Mouse (Mus musculus): ENCODE measurements at regions not wholly inside any gene's neighbourhood (a gene's known extent, or its start where the extent isn't known, plus 50 kb on each side); places are given as distances from the start of the nearest gene placed in this dataset.

DNA sequence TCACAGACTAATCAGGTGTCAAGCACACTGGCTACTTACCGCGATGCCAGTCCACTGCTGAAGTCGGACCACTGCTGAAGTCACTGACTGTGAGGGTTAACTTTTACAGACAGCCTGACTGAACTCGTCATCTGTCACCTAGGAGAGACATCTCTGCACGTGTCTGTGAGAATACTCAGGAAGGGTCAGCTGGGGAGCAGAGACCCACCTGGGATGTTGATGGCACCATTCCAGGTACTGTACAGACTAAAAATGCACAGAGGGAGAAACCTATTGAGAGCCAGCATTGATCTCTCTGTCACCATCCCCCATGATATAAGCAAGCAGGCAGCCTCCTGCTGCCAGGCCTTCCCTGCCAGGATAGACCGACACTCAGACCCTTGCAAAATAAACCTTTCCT lies 447.5 kb upstream of the Jarid2 start:
- DNase-seq (ENCODE audit: low spot score in 2 of 2): no peak

DNA sequence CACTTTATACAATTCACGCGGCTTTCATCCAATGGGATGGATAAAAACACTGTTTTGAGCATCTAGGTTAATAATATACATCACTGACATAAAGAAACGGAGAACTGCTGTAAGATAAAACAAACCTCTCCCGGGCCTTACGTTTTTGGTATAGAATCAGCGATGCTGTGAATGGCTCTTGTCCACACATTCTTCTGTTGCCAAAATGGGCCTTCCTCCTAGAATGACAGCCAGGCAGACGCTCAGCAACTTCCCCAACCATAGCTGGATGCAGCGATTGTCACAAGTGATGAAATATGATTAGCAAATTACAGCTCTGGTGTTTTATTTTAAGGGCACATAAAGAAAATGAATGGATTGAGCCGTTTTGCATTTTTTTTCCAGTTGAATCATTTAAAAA lies 447.0 kb upstream of the Jarid2 start:
- DNase-seq (ENCODE audit: low spot score in 2 of 2): no peak

DNA sequence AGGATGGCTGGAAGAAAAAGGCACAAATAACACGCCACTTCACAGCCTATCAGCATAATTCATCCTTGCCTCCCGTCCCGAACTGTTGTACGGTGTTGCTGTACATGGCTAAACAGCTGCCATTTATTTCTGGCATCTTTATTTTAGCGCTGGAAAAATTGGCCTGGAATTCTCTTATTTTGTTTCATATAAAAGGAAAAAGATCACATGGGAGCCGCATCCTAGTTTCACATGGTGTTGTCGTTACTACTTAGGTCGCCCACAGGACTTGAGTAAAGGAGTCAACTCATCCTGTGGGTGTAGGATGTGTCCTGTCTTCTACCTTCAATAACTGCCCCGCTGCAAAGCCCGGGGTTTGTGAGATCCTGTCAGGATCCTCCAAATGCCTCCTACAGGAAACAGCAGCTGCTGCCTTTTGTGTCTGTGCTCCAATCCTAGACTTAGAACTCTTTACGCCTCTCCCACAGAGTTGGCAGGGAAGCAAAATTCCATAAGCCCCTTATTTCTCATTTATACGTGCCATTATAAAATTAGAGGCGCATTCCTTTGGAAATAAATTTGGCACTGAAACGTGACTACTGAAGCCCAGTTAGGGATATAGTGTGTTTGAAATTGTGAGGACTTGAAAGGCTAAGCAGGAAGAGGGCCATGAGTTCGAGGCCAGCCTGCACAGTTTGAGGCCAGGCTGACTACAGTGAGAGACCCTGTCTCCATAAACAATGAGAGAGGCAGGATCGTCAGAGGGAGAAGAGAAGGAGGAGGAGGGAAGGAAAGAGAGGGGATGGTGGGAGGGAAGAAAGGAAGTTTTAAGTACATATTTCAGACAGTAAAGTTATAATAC lies 446.3 kb upstream of the Jarid2 start:
- DNase-seq (ENCODE audit: low spot score in 2 of 2): no peak

DNA sequence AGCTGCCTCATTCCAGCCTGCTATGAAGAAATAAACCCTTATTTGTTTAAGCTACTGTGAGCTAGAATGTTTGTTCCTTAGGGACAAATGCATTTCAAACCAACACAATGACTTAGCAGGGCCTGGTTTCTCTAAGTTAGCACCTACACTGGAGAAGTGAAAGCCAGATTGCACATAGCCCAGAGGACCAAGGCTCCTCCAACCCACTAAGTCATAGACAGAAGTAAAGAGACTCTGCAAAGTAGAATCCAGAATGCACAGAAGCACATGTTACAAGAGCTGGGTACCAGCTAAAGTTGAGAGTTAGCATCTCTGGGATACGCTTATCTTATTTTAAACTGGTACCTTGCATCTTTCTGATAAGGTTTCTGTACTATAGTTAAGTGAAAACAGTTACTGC lies 443.4 kb upstream of the Jarid2 start:
- DNase-seq (ENCODE audit: low spot score in 2 of 2): no peak

DNA sequence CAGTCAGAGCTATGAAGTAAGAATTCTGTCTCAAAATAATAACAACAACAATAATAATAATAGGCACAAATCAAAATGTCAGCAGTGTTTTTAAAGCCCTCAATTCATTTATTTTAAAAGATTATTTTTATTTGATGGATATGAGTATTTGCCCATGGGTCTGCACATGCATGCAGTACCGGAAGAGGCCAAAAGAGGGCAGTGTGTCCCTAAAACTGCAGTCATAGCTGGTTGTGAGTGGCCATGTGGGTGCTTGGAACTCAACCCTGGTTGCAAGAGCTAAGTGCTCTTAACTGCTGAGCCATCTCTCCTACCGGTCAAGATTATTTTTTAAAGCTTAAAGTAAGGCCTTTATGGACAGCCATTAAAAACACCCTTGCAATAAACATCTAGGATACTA lies 439.1 kb upstream of the Jarid2 start:
- no peak for DNase-seq (ENCODE audit: low spot score in 2 of 2)

DNA sequence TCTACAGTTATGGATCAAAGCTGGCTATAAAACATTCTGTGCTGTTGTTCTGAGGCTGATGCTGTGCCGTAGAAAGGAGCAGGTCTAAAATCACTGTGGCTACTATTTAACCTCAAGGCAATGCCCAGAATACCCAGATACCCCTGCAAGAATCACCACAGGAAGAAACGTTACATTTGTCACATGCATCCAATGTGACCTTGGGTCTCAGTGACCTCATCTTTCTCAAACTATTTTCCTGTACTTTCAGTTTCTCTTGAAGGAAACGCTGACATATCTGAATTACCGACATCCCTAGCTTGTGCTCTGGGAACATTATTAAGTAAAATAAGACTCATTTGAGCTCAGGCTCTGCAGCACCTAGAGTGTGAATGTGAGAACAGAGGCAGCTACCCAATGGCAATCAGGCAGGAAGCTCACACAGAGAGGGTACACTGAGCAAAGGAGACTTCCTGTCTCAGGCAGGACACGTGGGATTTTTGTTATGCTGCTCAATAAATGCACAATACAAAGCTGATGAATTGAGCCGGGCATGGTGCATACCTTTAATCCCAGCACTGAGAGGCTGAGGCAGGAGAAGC lies 436.7 kb upstream of the Jarid2 start:
- DNase-seq (ENCODE audit: low spot score in 2 of 2): no peak

DNA sequence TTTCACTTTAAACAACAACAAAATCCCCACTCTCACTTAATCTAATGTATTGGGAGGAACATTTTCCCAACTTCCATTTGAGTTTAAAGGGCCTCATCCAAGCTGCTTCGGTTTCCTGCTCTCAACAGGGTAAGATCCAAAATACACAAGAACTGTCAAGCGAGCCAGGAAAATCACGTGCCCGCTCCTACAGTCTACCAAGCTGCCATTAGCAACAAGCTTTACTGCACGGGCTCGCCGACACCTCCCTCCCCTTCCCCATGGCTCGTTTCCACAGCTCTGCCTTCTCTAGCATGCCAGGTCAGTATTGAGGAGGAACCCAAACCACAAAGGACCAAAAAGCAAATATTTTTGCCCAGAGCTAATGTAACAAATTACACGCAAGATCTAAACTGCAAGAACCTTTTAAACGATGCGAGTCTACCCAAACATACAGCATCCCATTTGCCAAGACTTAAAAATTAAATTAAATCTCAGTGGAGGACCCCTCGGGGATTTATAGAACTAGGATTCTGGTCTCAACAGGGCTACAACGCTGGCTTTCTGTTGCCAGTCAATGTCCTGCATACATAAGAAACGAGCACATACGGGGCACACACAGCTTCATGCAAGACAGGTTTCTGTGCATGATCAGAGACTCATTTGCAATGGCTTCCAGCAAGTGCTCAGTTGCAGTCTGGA lies 435.4 kb upstream of the Jarid2 start:
- DNase-seq (ENCODE audit: low spot score in 2 of 2): peak in 1 of 2 experiments; percentile 47

DNA sequence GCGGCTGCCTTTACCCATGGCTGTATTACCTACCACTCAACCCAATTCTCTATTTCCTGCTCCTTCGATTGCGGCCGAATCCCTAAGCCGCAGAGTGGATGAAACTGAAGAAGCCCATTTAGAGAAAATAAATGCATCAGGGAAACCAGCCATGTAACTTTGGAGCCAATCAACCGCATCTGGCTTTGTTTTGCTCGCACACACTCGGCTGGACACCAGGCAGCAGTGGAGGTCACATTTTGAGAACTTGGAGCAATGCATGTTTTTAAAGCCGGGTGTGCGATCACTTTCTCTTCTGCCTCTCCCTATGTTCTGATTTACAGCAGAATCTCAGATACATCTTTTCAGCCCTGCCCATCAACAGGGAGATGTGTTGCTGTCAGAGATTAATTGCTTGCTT lies 433.7 kb upstream of the Jarid2 start:
- DNase-seq (ENCODE audit: low spot score in 2 of 2): no peak

DNA sequence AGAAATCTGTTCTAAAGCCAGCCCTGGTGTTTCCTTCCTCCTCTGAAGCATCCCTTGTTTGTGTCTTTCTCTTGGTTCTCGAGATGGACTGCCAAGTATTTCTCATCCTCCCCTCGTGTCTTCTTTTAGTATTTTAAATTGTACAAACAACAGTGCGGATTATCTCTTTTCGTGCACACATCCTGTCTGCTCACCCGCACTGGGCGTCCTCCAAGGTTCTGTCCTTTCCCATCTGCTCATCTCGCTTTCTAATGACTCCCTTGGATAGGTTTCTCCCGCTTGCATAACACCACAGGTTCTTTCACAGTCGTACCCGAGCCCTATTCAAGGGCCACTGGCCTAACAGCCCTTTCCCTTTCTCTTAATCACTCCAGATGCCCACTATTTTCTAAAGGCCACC lies 428.7 kb upstream of the Jarid2 start:
- no peak for DNase-seq (ENCODE audit: low spot score in 2 of 2)

DNA sequence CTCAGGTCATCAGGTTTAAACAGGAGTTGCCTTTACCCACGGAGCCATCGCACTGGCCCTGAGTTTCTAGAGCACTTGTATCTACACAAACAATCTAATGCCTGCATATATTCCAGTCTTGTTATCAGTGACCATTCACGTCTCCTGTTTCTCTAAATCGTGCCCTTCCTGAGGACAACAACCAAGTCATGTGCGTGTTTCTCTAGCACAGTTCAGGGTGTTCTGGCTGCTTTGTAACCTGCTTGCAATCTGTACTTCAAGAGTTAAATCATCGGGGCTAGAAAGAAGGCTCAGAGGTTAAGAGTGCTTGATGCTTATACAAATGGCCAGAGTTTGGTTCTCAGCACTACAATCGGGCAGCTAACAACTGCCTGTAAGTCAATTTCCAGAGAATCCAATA lies 428.1 kb upstream of the Jarid2 start:
- DNase-seq (ENCODE audit: low spot score in 2 of 2): no peak

DNA sequence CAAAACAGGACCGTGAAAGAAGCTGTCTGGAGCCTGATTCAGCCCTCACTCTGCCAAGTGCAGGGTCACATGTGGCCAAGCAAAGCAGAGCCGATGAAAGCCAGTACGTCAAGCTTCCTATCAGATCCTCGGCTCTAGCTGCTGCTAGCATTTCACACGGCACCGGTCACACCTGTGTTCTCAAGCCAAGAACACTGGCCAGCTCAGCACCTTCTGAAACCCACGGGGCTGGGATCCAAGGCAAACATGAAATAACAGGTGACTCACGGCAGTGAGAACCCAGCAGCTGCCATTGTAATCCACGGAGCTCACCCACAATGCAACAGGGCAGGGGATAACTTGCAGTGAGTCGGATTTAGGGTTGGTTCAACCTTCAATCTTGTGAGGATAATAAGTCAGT lies 427.3 kb upstream of the Jarid2 start:
- no peak for DNase-seq (ENCODE audit: low spot score in 2 of 2)

DNA sequence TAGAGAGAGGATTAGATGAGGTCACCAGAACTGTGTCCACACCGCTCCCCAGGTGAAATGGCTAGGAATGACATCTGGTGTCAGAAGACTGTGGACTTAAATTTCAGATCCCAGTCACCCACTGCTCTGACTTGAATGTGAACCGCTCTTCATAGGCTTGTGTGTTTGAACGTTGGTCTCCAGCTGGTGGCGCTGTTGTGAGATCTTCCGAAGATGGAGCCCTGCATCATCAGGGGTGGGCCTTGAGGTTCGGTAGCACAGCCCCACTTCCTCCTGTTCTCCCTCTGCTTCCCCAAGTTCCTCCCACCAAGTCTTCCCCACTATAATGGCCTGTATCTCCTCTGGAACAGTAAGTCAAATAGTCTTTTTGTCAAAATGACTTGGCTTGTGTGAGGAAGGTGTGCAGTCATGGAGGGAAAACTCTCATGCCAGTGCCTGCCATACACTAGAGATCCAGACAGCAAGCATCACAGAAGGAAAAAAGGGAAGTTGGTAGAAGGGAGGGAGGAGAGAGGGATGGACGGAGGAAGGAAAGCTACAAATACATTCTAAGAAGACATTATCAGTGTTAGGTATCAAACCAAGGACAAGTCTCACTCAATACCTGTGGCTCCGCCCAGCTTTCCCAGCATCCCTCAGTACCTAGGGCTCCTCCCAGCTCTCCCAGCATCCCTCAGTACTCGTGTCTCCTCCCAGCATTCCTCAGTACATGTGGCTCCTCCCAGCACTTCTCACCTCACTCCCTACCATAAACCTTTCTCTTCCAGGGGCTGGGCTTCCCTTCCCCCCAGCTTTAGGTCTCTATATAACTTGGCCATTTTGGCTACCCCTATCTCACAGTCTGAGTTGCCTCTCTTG lies 423.9 kb upstream of the Jarid2 start:
- no peak for DNase-seq (ENCODE audit: low spot score in 2 of 2)

DNA sequence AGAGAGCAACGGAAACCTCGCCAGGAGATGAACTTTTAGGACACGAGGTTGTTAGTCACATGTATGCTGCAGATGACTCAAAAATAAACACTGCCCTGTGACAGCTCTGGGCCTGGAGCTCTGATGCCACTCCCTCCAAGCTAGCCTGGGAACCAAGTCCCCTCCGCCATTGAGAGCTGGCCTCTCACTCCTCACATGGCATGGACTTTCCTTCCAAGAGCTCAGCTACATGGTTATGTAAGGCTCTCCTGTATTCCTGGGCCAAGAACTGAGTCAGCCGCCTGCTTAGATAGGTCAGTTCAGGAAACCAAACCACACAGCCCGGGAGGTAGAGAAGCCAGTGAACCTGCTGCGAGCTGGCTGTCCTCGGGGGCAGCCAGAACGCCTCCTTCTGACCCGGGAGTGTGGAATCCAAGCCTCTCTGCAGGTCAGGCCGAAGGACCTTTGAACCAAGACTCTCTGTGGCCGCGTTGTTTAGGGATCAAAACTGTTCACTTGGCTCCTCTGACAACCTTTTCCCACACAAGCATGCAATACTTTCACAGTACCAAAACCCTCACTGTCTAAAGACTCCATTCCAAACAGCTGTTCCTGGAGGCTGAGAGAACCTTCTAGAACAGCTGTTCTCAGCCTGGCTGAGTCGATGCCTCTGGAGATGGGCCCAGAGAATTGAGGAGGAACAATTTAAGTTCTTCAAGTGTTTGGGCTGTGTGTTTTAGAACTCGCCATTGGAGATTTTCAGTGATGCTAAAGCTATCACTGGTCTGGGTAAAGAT lies 422.8 kb upstream of the Jarid2 start:
- no peak for DNase-seq (ENCODE audit: low spot score in 2 of 2)

DNA sequence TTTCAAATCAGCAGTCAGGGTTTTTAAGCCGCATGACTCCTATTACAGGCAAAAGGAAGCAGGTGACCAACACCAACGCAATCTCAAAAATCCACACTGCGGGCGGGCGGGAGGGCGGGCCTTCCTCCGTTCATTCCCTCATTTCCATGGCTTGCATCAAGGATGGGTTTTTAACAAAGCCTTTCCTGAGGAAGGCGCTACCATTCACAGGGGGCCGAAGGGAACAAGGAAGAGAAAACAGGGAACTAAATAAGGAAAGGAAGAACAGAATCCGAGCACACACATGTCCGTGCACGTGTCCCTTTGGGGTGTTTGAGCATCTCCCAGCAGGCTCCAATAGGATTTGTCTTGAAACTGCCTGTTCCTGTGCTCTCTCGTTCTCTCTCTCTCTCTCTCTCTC lies 421.0 kb upstream of the Jarid2 start:
- DNase-seq (ENCODE audit: low spot score in 2 of 2): no peak

DNA sequence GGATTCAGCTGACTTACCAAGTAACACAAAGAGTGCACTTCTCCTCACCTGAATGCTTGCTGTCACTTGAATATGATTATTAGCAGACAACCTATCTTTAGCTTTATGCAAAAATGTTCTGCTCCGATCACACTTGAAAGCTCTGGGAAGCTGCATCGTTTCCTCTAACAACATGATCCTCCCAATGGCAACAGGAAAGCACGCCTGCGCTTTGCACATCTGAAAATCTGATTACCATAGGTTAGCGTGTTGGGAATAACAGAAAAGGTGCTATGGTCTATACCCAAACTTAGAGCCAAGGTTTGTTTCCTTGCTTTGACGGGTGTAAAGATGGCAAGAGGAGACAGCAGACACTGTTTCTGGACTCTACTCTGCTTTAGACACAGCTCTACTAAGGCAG lies 417.0 kb upstream of the Jarid2 start:
- no peak for DNase-seq (ENCODE audit: low spot score in 2 of 2)

DNA sequence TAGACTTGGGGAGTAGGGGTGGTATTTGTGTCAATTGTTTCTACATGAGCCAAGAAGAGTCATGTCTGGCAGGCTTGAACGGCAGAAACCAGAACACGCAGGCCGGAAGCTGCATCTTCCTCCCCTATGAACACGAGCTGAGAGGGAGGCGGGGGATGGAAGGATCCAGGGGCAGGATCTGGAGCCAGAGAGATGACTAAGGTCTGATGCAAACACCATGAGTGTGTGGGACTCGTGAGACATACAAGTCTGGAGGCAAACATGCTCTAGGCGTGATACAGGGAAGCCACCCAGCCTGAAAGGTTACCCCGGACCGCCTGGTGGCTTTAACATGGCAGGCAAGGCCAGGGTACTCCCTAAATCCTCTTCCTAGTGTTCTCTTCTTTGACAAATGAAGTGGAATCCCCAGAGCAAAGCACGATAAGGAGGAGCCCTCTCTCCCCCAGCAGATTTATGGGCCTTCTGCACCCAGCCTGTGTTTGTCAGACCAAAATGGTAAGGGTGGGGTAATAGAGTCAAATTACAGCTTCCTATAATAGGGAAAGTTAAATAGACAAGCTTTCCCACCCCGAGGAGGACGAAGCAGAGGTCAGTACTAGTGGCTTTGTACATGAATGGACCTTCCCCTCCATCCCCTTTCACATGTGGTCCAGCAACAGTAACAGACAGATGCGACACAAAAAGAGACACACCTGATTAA lies 412.4 kb upstream of the Jarid2 start:
- no peak for DNase-seq (ENCODE audit: low spot score in 2 of 2)

DNA sequence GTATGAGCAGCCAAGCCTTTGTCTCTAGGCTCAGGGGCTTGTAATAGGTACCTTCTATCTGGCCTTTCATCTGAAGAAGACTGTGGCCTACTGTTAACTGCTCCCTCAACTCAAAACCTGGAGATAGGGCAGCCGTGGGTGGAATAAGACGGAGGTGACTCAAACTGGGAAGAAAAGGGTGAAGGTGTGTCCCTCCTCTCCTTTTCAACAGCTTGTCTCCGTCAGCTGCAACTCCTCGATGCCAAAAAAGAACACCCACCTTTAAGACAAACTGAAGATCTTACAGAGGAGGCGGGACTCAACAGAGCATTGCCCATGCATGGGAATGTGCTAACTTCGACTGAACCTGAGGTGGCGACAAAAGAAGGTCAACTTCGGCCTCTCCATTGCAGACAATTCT lies 411.7 kb upstream of the Jarid2 start:
- no peak for DNase-seq (ENCODE audit: low spot score in 2 of 2)

DNA sequence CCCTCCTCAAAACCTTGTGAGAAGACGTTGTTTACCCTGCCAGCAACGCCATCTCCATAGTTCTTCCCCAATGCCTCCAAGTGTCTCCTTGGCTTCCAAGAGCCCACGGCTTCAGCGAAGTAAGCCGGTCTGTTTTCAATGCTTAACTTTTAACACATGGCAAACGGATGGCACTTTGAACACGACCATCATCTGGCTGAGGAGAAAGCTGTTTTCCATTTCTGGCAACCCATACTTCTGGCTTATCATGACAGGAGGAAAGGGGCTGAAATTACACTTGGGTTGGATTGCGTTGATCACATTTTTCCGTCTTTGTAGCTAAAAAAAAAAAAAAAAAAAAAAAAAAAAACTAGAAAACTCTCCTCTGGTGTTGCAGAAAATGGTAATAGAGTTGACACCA lies 410.2 kb upstream of the Jarid2 start:
- no peak for DNase-seq (ENCODE audit: low spot score in 2 of 2)

DNA sequence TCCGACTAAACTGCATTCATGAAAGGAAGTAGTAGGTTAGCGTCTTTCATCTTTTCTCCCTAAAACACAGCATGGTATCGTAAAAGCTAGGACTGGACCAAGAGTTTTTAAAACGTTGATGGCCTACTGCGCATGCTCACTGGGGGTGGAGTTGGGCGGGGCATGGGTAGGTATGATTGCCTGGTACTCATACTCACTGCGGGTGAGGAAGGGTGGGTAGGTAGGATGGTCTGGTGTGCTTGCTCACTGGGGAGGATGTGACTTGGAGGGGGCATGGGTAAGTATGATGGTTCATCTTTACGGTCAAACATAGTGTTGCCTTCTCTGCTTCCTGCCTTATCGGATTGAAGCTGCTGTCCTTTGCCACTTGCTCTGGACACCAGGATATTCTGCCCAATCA lies 409.8 kb upstream of the Jarid2 start:
- no peak for DNase-seq (ENCODE audit: low spot score in 2 of 2)

DNA sequence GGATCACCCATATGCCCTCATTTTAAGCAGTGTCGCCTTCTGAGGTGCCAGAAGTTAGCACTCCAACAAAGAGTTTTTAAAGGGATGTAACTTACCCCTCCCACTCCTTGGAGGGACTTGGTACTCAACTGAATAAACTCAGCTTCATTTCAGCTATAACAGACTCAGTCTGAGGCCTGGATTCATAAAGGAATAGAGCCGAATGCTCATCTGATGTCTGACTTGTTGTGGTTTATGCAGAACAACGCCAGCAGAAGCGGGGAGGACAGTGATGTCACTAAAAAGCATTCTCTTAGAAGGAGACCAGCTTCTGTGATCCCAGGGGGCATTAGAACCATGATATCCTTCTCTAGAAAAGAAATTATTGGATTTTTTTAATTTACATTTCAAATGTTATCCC lies 409.0 kb upstream of the Jarid2 start:
- DNase-seq (ENCODE audit: low spot score in 2 of 2): no peak

Measured in layer of hippocampus, postnatal 10 days (tissue).